Mouse (Mus musculus): Measurements from ENCODE around the gene Phactr4. TPM values are rescaled to one million over a fixed set of nuclear protein-coding genes. Genes with fewer than 3 reads are reported as not detected.

The Phactr4 gene
- 22.5 and 24.7 TPM in 2 replicates for polyA plus RNA-seq (2016; fragmentation: Nextera tagmentation; extraction: Ambion mirVana)

- H3K27ac ChIP-seq: peak within 1 kb of the TSS; percentile 98
- H3K4me3 ChIP-seq: peak within 1 kb of the TSS; percentile 83
- H3K27me3 ChIP-seq (ENCODE audit: poor library complexity, severe bottlenecking): no peaks in the 10 kb centered on the region
- peaks cover 12% of the 10 kb centered on the region; the same call in 1 of the 2 replicates for H3K36me3 ChIP-seq (replicated peaks)
- no peaks in the 10 kb centered on the region for H3K9me3 ChIP-seq
- under 1% methylated on average over 73 of the region's 73 CpGs for WGBS
- DNase-seq (ENCODE audit: extremely low spot score, low spot score): peak; percentile 99
- peaks cover 15% of the 10 kb centered on the region for H3K4me1 ChIP-seq
These were observed at the start of gene Phactr4 for GRCm38 (mm10) chr4:132421923-132422782. Gene Phactr4 (minus strand): TSS chr4:132422489.

- no peak overlapping the region for H3K27ac ChIP-seq
- H3K9me3 ChIP-seq: no peaks in the 10 kb centered on the region
- no peaks in the 10 kb centered on the region for H3K36me3 ChIP-seq (replicated peaks)
- H3K4me3 ChIP-seq: no peak overlapping the region
- 31% methylated on average over 3 of the region's 3 CpGs for WGBS
- H3K27me3 ChIP-seq (ENCODE audit: poor library complexity, severe bottlenecking): no peaks in the 10 kb centered on the region
- DNase-seq (ENCODE audit: extremely low spot score, low spot score): no peak
- peaks cover 6% of the 10 kb centered on the region; the same call in 1 of the 2 replicates for H3K4me1 ChIP-seq
These were observed 47.6 kb upstream of the Phactr4 start for GRCm38 (mm10) chr4:132469873-132470272.

- peaks cover 30% of the 10 kb centered on the region for H3K36me3 ChIP-seq (replicated peaks)
- DNase-seq (ENCODE audit: extremely low spot score, low spot score): no peak
- H3K27ac ChIP-seq: peak overlapping the region; percentile 89
- H3K4me1 ChIP-seq: peaks cover 21% of the 10 kb centered on the region
- H3K27me3 ChIP-seq (ENCODE audit: poor library complexity, severe bottlenecking): no peaks in the 10 kb centered on the region
- peak overlapping the region; percentile 85 for H3K4me3 ChIP-seq
- 2% methylated on average over 5 of the region's 5 CpGs for WGBS
- H3K9me3 ChIP-seq: no peaks in the 10 kb centered on the region
These were observed 41.9 kb upstream of the Phactr4 start for GRCm38 (mm10) chr4:132464255-132464613.

GRCm38 (mm10) chr4:132463430-132464254 is 41.4 kb upstream of the Phactr4 start, which contains the start of gene Med18:
Gene Med18 (minus strand): TSS chr4:132463921.
- Histone ChIP-seq H3K27ac (peak within 1 kb of the TSS; percentile 89), H3K27me3 (ENCODE audit: poor library complexity, severe bottlenecking) (no peaks in the 10 kb centered on the region), H3K4me3 (peak within 1 kb of the TSS; percentile 85), H3K36me3 (replicated peaks) (peaks cover 36% of the 10 kb centered on the region), H3K9me3 (no peaks in the 10 kb centered on the region), H3K4me1 (peaks cover 21% of the 10 kb centered on the region)
- peak; percentile 94 for DNase-seq (ENCODE audit: extremely low spot score, low spot score)
- WGBS: under 1% methylated on average over 44 of the region's 44 CpGs

GRCm38 (mm10) chr4:132462836-132463235 is 40.5 kb upstream of the Phactr4 start:
- Histone ChIP-seq H3K36me3 (replicated peaks) (peaks cover 44% of the 10 kb centered on the region), H3K4me1 (peaks cover 21% of the 10 kb centered on the region), H3K27me3 (ENCODE audit: poor library complexity, severe bottlenecking) (no peaks in the 10 kb centered on the region), H3K9me3 (no peaks in the 10 kb centered on the region), H3K27ac (peak overlapping the region; percentile 89), H3K4me3 (peak overlapping the region; percentile 85)
- WGBS: 16% methylated on average over 11 of the region's 11 CpGs
- no peak for DNase-seq (ENCODE audit: extremely low spot score, low spot score)

- no peak for DNase-seq (ENCODE audit: extremely low spot score, low spot score)
- WGBS: 91% methylated on average over 8 of the region's 8 CpGs
- H3K27me3 ChIP-seq (ENCODE audit: poor library complexity, severe bottlenecking): no peaks in the 10 kb centered on the region
These were observed 37.9 kb upstream of the Phactr4 start for GRCm38 (mm10) chr4:132460225-132460624.

GRCm38 (mm10) chr4:132455561-132455960 is 33.3 kb upstream of the Phactr4 start:
- Histone ChIP-seq H3K9me3 (no peaks in the 10 kb centered on the region), H3K4me3 (no peak overlapping the region), H3K36me3 (replicated peaks) (peaks cover 44% of the 10 kb centered on the region), H3K4me1 (no peaks in the 10 kb centered on the region), H3K27ac (no peak overlapping the region), H3K27me3 (ENCODE audit: poor library complexity, severe bottlenecking) (no peaks in the 10 kb centered on the region)
- WGBS: 93% methylated on average over 6 of the region's 6 CpGs
- no peak for DNase-seq (ENCODE audit: extremely low spot score, low spot score)

More at GRCm38 (mm10) chr4:132460225-132460624, 37.9 kb upstream of the Phactr4 start:
- Histone ChIP-seq H3K4me3 (no peak overlapping the region), H3K9me3 (no peaks in the 10 kb centered on the region), H3K4me1 (peaks cover 21% of the 10 kb centered on the region), H3K27ac (no peak overlapping the region), H3K36me3 (replicated peaks) (peaks cover 60% of the 10 kb centered on the region)

GRCm38 (mm10) chr4:132455146-132455545 is 32.9 kb upstream of the Phactr4 start:
- Histone ChIP-seq H3K9me3 (no peaks in the 10 kb centered on the region), H3K36me3 (replicated peaks) (peaks cover 39% of the 10 kb centered on the region), H3K4me1 (no peaks in the 10 kb centered on the region), H3K4me3 (no peak overlapping the region), H3K27me3 (ENCODE audit: poor library complexity, severe bottlenecking) (no peaks in the 10 kb centered on the region), H3K27ac (no peak overlapping the region)
- no peak for DNase-seq (ENCODE audit: extremely low spot score, low spot score)
- 87% methylated on average over 3 of the region's 3 CpGs for WGBS

- no peaks in the 10 kb centered on the region for H3K27me3 ChIP-seq (ENCODE audit: poor library complexity, severe bottlenecking)
- no peaks in the 10 kb centered on the region for H3K9me3 ChIP-seq
- H3K4me1 ChIP-seq: no peaks in the 10 kb centered on the region
- H3K27ac ChIP-seq: no peak overlapping the region
- no peak for DNase-seq (ENCODE audit: extremely low spot score, low spot score)
- H3K36me3 ChIP-seq (replicated peaks): peaks cover 30% of the 10 kb centered on the region
- WGBS: 85% methylated on average over 6 of the region's 6 CpGs
- no peak overlapping the region for H3K4me3 ChIP-seq
These were observed 31.9 kb upstream of the Phactr4 start for GRCm38 (mm10) chr4:132454216-132454615.

GRCm38 (mm10) chr4:132449778-132450177 is 27.5 kb upstream of the Phactr4 start:
- Histone ChIP-seq H3K4me3 (no peak overlapping the region), H3K9me3 (no peaks in the 10 kb centered on the region), H3K4me1 (no peaks in the 10 kb centered on the region), H3K27me3 (ENCODE audit: poor library complexity, severe bottlenecking) (no peaks in the 10 kb centered on the region), H3K36me3 (replicated peaks) (no peaks in the 10 kb centered on the region), H3K27ac (no peak overlapping the region)
- WGBS: 91% methylated on average over 3 of the region's 3 CpGs
- DNase-seq (ENCODE audit: extremely low spot score, low spot score): no peak

- Histone ChIP-seq H3K27me3 (ENCODE audit: poor library complexity, severe bottlenecking) (no peaks in the 10 kb centered on the region), H3K9me3 (no peaks in the 10 kb centered on the region), H3K36me3 (replicated peaks) (no peaks in the 10 kb centered on the region), H3K4me1 (no peaks in the 10 kb centered on the region), H3K4me3 (no peak overlapping the region), H3K27ac (no peak overlapping the region)
- no peak for DNase-seq (ENCODE audit: extremely low spot score, low spot score)
- WGBS: 87% methylated on average over 12 of the region's 12 CpGs
These were observed 23.8 kb upstream of the Phactr4 start for GRCm38 (mm10) chr4:132446105-132446504.

- Histone ChIP-seq H3K4me1 (no peaks in the 10 kb centered on the region), H3K9me3 (no peaks in the 10 kb centered on the region), H3K27me3 (ENCODE audit: poor library complexity, severe bottlenecking) (no peaks in the 10 kb centered on the region), H3K27ac (no peak overlapping the region), H3K4me3 (no peak overlapping the region), H3K36me3 (replicated peaks) (no peaks in the 10 kb centered on the region)
- no peak for DNase-seq (ENCODE audit: extremely low spot score, low spot score)
- WGBS: 85% methylated on average over 8 of the region's 8 CpGs
These were observed 22.2 kb upstream of the Phactr4 start for GRCm38 (mm10) chr4:132444516-132444915.

All from forebrain, embryonic 10.5 days (tissue).